Mouse (Mus musculus) retina, postnatal 1 day (tissue): ENCODE data around the gene Tbc1d15.
"Not testable (repeated sequence)": the region's sequence is repeated elsewhere in the genome, so short reads cannot be mapped to it uniquely, and the experiment has no call there.

Source experiments
- DNase-seq: peaks from one replicate; pipeline ENCODE4 v3.0.0-alpha.2; 2012

Tbc1d15 gene

GRCm38 (mm10) chr10:115241082-115241595 is 10.1 kb downstream of the Tbc1d15 start:
- peak; percentile 3 for DNase-seq

- DNase-seq = no peak
Observed at GRCm38 (mm10) chr10:115237931-115238330, 13.3 kb downstream of the Tbc1d15 start.

- DNase-seq = no peak
Observed at GRCm38 (mm10) chr10:115236733-115237132, 14.5 kb downstream of the Tbc1d15 start.

GRCm38 (mm10) chr10:115235501-115235900 is 15.8 kb downstream of the Tbc1d15 start:
- no peak for DNase-seq

- no peak for DNase-seq
Observed at GRCm38 (mm10) chr10:115233798-115234197, 17.5 kb downstream of the Tbc1d15 start.

- no peak for DNase-seq
Observed at GRCm38 (mm10) chr10:115232513-115232912, 18.8 kb downstream of the Tbc1d15 start.

- DNase-seq = no peak
Observed at GRCm38 (mm10) chr10:115229023-115229422, 22.2 kb downstream of the Tbc1d15 start.

- no peak for DNase-seq
Observed at GRCm38 (mm10) chr10:115226586-115226985, 24.7 kb downstream of the Tbc1d15 start.

- no peak for DNase-seq
Observed at GRCm38 (mm10) chr10:115223845-115224244, 27.4 kb downstream of the Tbc1d15 start.

- DNase-seq = no peak
Observed at GRCm38 (mm10) chr10:115212916-115213580, 38.2 kb downstream of the Tbc1d15 start.

GRCm38 (mm10) chr10:115205825-115206224 is 45.4 kb downstream of the Tbc1d15 start:
- no peak for DNase-seq

GRCm38 (mm10) chr10:115205284-115205683 is 46.0 kb downstream of the Tbc1d15 start:
- no peak for DNase-seq

- DNase-seq = peak; percentile 49
Observed at GRCm38 (mm10) chr10:115191214-115191613, 60.1 kb downstream of the Tbc1d15 start.

- DNase-seq = no peak
Observed at GRCm38 (mm10) chr10:115187390-115187789, 63.9 kb downstream of the Tbc1d15 start.

- peak; percentile 83 for DNase-seq
Observed at GRCm38 (mm10) chr10:115184697-115185096, 66.6 kb downstream of the Tbc1d15 start, which contains the start of gene Tph2. Gene Tph2 (minus strand): TSS chr10:115185022.

GRCm38 (mm10) chr10:115181034-115181433 is 70.2 kb downstream of the Tbc1d15 start:
- DNase-seq = peak; percentile 51

GRCm38 (mm10) chr10:115178019-115178418 is 73.2 kb downstream of the Tbc1d15 start:
- DNase-seq = not testable (repeated sequence)

- DNase-seq = peak; percentile 41
Observed at GRCm38 (mm10) chr10:115175591-115175991, 75.7 kb downstream of the Tbc1d15 start.

GRCm38 (mm10) chr10:115173336-115173735 is 77.9 kb downstream of the Tbc1d15 start:
- DNase-seq = no peak

GRCm38 (mm10) chr10:115171351-115171818 is 79.9 kb downstream of the Tbc1d15 start:
- peak; percentile 90 for DNase-seq

- no peak for DNase-seq
Observed at GRCm38 (mm10) chr10:115170496-115171350, 80.5 kb downstream of the Tbc1d15 start.

GRCm38 (mm10) chr10:115169410-115169809 is 81.9 kb downstream of the Tbc1d15 start:
- DNase-seq = no peak

GRCm38 (mm10) chr10:115160289-115160688 is 91.0 kb downstream of the Tbc1d15 start:
- no peak for DNase-seq
